Mouse (Mus musculus) kidney, adult 2 months (tissue): Measurements from ENCODE around the gene Plekhh3.
A peak's percentile ranks its signal among the peaks of the same experiment; 100 is the strongest.

ENCODE experiments used
- CTCF ChIP-seq: fragments of 200-500 bp; conservative IDR thresholded peaks from 2 replicates; pipeline ENCODE4 v1.5.1; 2011; ENCODE audit warnings: low read depth, mild to moderate bottlenecking, control low read depth, low read length, moderate library complexity, mixed read lengths; ENCODE audit not compliant: insufficient read depth, insufficient read length
- POLR2A ChIP-seq: fragments of 200-500 bp; IDR thresholded peaks from one replicate; pipeline ENCODE4 v1.6.1; 2011; ENCODE audit warnings: low read depth, low read length, control low read depth

DNA sequence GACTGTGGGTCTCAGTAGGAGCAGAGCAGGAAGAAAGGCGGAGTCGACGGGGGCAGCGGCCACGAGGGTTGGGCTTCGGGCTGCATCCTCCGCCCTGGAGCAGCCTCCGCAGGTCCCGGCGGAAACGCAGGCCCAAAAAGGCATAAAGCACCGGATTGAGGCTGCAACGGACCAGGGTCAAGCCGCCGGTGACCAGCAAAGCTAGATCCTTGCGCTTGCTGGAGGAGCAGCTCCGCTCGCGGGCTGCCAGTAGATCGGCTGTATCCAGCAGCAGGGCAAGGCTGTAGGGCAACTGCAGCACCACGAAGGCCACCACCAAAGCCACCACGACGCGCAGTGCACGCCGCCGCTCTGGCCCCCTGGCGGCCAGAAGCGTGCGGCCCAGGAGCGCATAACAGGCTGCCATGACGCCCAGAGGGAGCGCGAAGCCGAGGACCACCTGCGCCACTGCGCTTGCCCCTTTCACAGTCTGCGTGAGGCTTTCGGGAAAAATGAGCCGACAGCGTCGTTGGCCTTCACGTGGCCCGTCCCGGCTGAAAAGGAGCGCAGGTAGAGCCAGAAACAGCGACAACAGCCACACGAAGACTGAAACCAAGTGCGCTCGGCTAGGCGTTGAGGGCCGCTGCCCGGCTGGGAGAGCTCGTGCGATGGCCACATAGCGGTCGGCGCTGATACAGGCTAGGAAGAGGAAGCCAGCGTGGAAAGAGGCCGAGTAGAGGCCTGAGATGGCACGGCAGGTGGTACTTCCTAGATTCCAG lies 2.7 kb upstream of the Plekhh3 start:
- TF ChIP-seq CTCF (peak; percentile 71), POLR2A (no peak)
